Mouse (Mus musculus): ENCODE measurements around the gene Snd1. TPM values are rescaled to one million over a fixed set of nuclear protein-coding genes. Genes with fewer than 3 reads are reported as not detected.
A peak's percentile ranks its signal among the peaks of the same experiment; 100 is the strongest.

The Snd1 gene
- polyA plus RNA-seq, 1 experiment from 2014 or later: 70.5 TPM

DNA sequence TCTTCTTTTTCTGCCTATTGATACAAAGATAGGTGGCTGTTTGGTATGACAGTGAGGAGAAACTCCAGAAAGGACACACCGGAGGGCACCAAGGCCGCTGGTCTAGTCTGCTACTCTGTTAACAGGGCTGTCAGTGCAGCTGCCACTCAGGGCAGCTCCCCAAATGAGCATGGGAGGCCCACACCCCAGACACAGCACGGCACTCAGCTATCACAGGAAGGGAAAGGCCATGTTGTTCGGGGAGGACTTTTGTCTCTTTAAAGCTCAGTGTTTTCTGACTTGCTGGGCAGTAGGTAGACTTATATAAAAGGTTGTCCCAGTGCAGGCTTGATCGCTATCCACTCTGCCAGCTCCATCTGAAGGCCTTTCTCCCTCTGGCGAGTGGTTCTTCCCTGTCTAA lies 312.2 kb downstream of the Snd1 start:
- H3K27me3 ChIP-seq: no peaks in the 10 kb centered on the region
- H3K4me3 ChIP-seq: no peak overlapping the region
- no peaks in the 10 kb centered on the region for H3K9me3 ChIP-seq (replicated peaks)
- 54% methylated on average over 6 of the region's 6 CpGs for WGBS
- no peak overlapping the region for H3K9ac ChIP-seq
- no peak overlapping the region for H3K4me2 ChIP-seq
- no peak for ATAC-seq (replicated peaks; ENCODE audit: insufficient number of reproducible peaks, insufficient read depth, low FRiP score, low read depth)
- H3K27ac ChIP-seq: no peak overlapping the region
- H3K4me1 ChIP-seq (replicated peaks): peaks cover 44% of the 10 kb centered on the region
- no peaks in the 10 kb centered on the region for H3K36me3 ChIP-seq

DNA sequence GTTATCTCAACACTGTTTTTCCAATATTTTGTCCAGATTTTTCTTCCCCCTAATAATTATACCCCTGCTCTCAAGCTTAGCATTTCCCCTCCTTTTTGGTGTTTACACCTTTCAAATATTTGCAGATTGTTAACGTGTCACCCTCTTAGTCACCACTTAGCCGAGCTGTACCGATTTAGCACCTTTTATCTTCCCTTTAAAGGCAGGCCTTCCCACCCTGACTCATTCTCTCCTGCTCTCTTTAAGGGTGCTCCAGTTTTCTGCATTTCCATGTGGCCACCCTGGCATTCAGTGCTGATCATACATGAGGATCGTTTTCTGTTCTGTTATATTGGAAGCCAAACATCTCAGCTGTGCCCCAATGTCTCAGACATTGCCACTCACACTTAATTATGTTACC lies 314.7 kb downstream of the Snd1 start:
- no peak overlapping the region for H3K4me2 ChIP-seq
- peaks cover 32% of the 10 kb centered on the region for H3K4me1 ChIP-seq (replicated peaks)
- H3K9me3 ChIP-seq (replicated peaks): no peaks in the 10 kb centered on the region
- H3K36me3 ChIP-seq: no peaks in the 10 kb centered on the region
- H3K27ac ChIP-seq: no peak overlapping the region
- H3K9ac ChIP-seq: no peak overlapping the region
- H3K4me3 ChIP-seq: no peak overlapping the region
- no peaks in the 10 kb centered on the region for H3K27me3 ChIP-seq
- 40% methylated on average over 4 of the region's 4 CpGs for WGBS
- no peak for ATAC-seq (replicated peaks; ENCODE audit: insufficient number of reproducible peaks, insufficient read depth, low FRiP score, low read depth)

DNA sequence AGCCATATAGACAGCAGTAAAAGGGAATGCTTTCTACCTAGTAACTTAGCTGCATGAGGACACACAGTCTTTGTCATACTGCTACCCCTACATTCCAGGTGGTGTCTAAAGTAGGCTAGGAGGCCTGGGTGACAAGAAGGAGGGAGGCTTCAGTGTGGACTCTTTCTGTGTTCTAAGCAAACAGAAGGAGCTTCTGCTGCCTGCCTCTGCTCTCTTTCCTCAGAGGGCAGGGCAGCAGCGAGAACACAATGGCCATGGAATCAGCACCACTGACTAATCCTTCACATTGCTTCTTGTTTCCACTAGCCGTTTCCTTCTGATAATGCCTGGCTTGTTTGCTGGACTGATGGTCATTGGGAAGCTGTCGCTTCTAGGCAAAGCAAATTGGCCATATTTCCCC lies 316.2 kb downstream of the Snd1 start:
- Histone ChIP-seq H3K27me3 (no peaks in the 10 kb centered on the region), H3K9ac (no peak overlapping the region), H3K4me2 (no peak overlapping the region), H3K4me3 (no peak overlapping the region), H3K4me1 (replicated peaks) (peaks cover 32% of the 10 kb centered on the region), H3K27ac (peak overlapping the region; percentile 8; the same call in 1 of the 2 replicates), H3K36me3 (no peaks in the 10 kb centered on the region; the same call in 1 of the 2 replicates), H3K9me3 (replicated peaks) (no peaks in the 10 kb centered on the region)
- 48% methylated on average over 3 of the region's 3 CpGs for WGBS
- 0 out of 2 replicates have a peak, but pooled peaks have one; percentile 20 for ATAC-seq (replicated peaks; ENCODE audit: insufficient number of reproducible peaks, insufficient read depth, low FRiP score, low read depth)

DNA sequence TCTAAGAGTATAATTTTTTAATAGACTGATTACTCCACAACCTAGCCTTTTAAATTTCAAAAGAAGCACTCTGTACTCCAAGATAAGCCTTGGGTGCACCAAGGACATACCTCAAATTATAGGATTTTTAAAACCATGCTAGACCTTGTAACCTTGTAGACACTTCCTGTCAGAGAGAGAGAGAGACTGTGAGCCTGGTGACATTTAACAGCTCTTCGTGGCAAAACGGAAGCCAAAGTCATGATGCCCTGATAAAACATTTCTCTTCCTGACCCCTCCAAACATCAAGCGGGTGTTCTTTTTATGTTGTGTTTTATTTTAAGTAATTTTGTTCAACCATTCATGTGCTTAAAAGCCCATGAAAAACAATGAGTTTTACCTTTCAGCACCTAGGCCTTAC lies 316.9 kb downstream of the Snd1 start:
- Histone ChIP-seq H3K4me3 (no peak overlapping the region), H3K9ac (no peak overlapping the region), H3K36me3 (no peaks in the 10 kb centered on the region; the same call in 1 of the 2 replicates), H3K27ac (0 out of 2 replicates have a peak overlapping the region, but pooled peaks have one; percentile 8), H3K4me2 (no peak overlapping the region), H3K4me1 (replicated peaks) (peaks cover 32% of the 10 kb centered on the region), H3K27me3 (no peaks in the 10 kb centered on the region), H3K9me3 (replicated peaks) (no peaks in the 10 kb centered on the region)
- ATAC-seq (replicated peaks; ENCODE audit: insufficient number of reproducible peaks, insufficient read depth, low FRiP score, low read depth): no peak
- 60% methylated on average over 3 of the region's 3 CpGs for WGBS

DNA sequence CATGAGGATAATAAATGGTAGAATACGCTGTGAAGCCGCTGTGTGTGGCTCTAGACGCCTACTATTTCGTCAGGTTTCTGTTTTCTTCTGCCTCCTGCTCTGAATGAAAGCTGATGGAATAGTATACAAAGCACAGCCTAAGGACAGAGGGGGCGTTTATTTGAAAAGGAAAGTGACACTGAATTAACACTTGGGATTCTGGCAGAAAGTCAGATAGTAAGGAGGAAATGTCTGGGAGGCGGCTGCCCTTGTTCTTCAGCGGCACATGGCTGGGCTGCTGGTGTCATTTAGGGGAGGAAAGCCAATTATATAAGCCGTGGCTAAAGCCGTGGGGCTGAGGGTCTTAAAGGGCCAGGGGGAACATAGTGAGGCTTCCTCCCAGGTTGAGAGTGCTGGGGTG lies 320.4 kb downstream of the Snd1 start:
- Histone ChIP-seq H3K27ac (no peak overlapping the region), H3K4me1 (replicated peaks) (peaks cover 12% of the 10 kb centered on the region), H3K9me3 (replicated peaks) (no peaks in the 10 kb centered on the region), H3K4me2 (no peak overlapping the region), H3K9ac (no peak overlapping the region), H3K36me3 (no peaks in the 10 kb centered on the region; the same call in 1 of the 2 replicates), H3K27me3 (no peaks in the 10 kb centered on the region), H3K4me3 (no peak overlapping the region)
- WGBS: 46% methylated on average over 9 of the region's 9 CpGs
- ATAC-seq (replicated peaks; ENCODE audit: insufficient number of reproducible peaks, insufficient read depth, low FRiP score, low read depth): no peak

DNA sequence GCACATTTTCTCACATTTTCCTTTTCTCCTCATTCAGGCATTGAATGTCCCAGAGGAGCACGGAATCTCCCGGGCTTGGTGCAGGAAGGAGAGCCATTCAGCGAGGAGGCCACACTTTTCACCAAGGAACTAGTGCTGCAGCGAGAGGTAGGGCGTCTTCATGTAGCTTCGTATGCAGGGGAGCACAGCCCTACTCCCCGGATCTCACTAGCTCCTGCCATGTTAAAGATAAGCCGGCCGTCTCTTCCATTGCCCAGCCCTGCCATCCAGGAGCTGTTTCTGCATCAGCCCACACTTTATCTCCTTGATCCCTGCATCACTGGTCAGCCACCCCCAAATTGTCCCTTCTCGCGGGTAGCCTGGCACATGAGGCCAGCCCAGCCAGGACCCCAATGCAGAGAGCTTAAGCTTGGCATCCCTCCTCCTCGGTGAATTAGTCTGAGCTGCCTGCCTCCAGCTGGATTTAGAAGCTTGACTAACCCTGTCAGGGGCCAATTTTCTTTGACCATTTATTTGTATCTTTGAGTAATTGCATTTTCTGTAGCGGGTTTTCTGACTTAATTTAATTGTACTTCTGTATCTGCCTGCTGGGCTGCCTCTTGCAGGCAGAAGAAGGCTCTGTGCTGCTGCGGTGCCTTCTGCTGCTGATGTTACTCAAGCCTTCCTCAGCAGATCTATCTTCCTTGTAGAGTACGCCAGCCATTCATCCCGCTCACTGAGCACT lies 321.0 kb downstream of the Snd1 start:
- ATAC-seq (replicated peaks; ENCODE audit: insufficient number of reproducible peaks, insufficient read depth, low FRiP score, low read depth): no peak

DNA sequence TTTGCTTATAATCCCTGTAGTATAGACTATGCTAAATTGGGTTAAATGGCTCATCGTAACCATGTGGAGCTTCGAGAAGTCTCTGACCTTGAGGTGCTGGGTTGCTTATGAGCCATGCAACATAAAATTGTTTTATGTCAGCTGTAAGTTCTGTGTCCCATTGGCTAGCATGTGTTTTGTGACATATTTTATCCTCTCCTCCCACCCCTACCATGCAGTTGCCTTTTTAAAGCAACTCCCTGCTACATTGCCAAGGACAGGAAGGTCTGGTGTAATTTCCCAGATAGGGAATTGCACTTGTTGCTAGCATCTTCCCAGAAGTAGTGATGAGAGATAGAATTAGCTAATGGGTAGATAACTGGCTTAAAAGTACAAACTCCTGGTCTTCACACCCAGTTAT lies 324.9 kb downstream of the Snd1 start:
- 90% methylated on average over 2 of the region's 2 CpGs for WGBS
- no peak overlapping the region for H3K9ac ChIP-seq
- ATAC-seq (replicated peaks; ENCODE audit: insufficient number of reproducible peaks, insufficient read depth, low FRiP score, low read depth): no peak

More for the DNA sequence above, 321.0 kb downstream of the Snd1 start:
- no peak overlapping the region for H3K9ac ChIP-seq
- H3K4me3 ChIP-seq: no peak overlapping the region
- peaks cover 7% of the 10 kb centered on the region for H3K4me1 ChIP-seq (replicated peaks)
- H3K27me3 ChIP-seq: no peaks in the 10 kb centered on the region
- H3K27ac ChIP-seq: no peak overlapping the region
- H3K9me3 ChIP-seq (replicated peaks): no peaks in the 10 kb centered on the region
- 74% methylated on average over 16 of the region's 16 CpGs for WGBS
- H3K4me2 ChIP-seq: no peak overlapping the region
- H3K36me3 ChIP-seq: no peaks in the 10 kb centered on the region; the same call in 1 of the 2 replicates

DNA sequence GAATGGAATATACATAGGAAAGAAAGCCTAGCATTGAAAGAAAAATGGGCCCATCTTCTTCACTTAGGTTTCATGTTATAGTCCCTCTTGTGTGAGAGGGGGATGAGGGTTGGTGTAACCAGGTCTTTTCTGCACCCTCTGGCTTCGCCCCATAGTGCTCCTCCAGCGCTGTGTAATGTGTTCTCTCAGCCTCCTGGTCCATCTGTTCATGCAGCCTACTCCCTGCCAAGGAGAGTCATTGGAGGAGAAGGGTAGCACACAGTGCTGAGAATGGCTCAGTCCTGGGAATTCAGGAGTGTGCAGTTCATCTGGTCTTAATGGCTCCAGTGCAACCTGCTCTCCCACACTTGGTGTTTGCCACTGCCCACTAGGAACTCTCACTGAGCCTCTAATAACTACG lies 326.0 kb downstream of the Snd1 start:
- no peaks in the 10 kb centered on the region for H3K9me3 ChIP-seq (replicated peaks)
- ATAC-seq (replicated peaks; ENCODE audit: insufficient number of reproducible peaks, insufficient read depth, low FRiP score, low read depth): no peak
- no peaks in the 10 kb centered on the region; the same call in 1 of the 2 replicates for H3K36me3 ChIP-seq
- 85% methylated on average over 3 of the region's 3 CpGs for WGBS
- H3K4me3 ChIP-seq: no peak overlapping the region
- no peaks in the 10 kb centered on the region for H3K4me1 ChIP-seq (replicated peaks)
- H3K27me3 ChIP-seq: no peaks in the 10 kb centered on the region
- no peak overlapping the region for H3K27ac ChIP-seq
- H3K4me2 ChIP-seq: no peak overlapping the region
- H3K9ac ChIP-seq: no peak overlapping the region

More for the DNA sequence above, 324.9 kb downstream of the Snd1 start:
- H3K4me2 ChIP-seq: no peak overlapping the region
- H3K4me3 ChIP-seq: no peak overlapping the region
- no peaks in the 10 kb centered on the region; the same call in 1 of the 2 replicates for H3K36me3 ChIP-seq
- no peak overlapping the region for H3K27ac ChIP-seq
- H3K27me3 ChIP-seq: no peaks in the 10 kb centered on the region
- peaks cover 7% of the 10 kb centered on the region for H3K4me1 ChIP-seq (replicated peaks)
- no peaks in the 10 kb centered on the region for H3K9me3 ChIP-seq (replicated peaks)

DNA sequence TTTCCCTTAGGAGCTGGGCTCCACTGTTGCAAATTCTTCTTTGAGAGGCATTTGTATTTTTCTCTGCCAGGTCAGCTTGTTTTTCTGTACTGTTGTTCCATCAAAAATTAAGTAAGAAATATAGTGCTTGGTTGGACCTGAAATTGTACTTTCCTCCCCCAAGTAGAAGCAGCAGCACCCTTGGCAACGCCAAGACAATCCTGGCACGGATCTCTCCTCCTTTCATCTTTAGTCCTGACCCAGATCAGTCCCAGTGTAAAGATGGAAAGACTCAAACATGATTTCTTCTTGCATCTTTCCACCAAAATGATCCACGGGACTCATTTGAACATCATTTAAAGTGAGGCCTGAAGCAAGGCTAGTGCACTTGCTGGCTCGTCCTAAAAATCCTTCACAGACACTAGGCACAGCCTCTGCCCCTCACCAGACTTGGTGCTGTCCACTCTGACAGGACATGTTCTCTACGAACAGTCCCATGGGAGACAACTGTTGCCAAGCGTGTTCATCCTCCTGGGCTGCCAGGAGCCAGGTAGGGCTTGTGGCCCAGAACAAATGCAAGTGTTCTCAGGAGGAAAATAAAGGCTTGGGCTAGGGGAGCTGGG lies 328.8 kb downstream of the Snd1 start:
- no peaks in the 10 kb centered on the region for H3K4me1 ChIP-seq (replicated peaks)
- H3K4me2 ChIP-seq: no peak overlapping the region
- no peak overlapping the region for H3K4me3 ChIP-seq
- H3K27ac ChIP-seq: no peak overlapping the region
- no peaks in the 10 kb centered on the region for H3K9me3 ChIP-seq (replicated peaks)
- ATAC-seq (replicated peaks; ENCODE audit: insufficient number of reproducible peaks, insufficient read depth, low FRiP score, low read depth): no peak
- WGBS: 88% methylated on average over 6 of the region's 6 CpGs
- no peaks in the 10 kb centered on the region for H3K36me3 ChIP-seq
- H3K9ac ChIP-seq: no peak overlapping the region
- H3K27me3 ChIP-seq: no peaks in the 10 kb centered on the region

DNA sequence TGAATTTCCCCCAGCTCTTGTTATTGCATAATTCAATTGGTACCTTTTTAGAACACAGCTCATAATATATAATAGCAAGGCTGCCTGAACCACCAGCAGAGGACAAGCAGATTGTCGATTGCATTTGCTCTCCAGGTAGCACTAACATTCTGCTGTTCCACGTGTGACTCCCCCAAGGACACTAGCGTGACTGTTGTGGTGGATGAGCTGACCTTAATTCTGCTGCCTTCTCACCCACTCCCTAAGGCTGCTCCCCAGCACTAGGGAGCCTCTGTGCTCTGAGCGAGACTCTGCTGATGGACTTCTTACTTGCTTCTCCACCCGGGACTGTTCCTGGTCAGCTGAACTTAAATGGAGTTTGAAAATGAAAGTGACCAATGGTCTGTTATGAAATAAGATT lies 329.8 kb downstream of the Snd1 start:
- H3K9ac ChIP-seq: no peak overlapping the region
- no peaks in the 10 kb centered on the region for H3K27me3 ChIP-seq
- H3K4me2 ChIP-seq: no peak overlapping the region
- no peak overlapping the region for H3K27ac ChIP-seq
- no peaks in the 10 kb centered on the region for H3K9me3 ChIP-seq (replicated peaks)
- no peaks in the 10 kb centered on the region for H3K4me1 ChIP-seq (replicated peaks)
- no peaks in the 10 kb centered on the region for H3K36me3 ChIP-seq
- H3K4me3 ChIP-seq: no peak overlapping the region
- ATAC-seq (replicated peaks; ENCODE audit: insufficient number of reproducible peaks, insufficient read depth, low FRiP score, low read depth): no peak
- 84% methylated on average over 5 of the region's 5 CpGs for WGBS

DNA sequence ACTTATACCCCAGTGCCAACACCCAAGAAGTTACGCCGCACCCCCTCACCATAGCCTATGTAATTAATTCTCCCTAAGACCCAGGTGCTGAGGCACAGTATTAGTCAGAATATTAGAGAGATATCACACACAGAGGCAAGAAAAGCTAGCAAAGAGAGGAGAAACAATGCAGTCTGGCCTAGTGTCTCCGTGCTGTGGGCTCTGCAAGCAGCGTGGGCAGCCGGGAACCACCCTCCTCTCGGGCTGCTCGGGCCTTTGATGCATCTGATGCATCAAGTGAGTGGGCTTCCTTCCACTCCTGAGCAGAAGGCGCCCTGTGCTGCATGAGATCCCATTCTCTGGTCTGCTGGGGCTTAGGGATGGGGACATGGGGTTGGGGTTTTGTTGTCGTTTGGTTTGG lies 338.1 kb downstream of the Snd1 start:
- Histone ChIP-seq H3K27me3 (no peaks in the 10 kb centered on the region), H3K4me2 (no peak overlapping the region), H3K36me3 (no peaks in the 10 kb centered on the region), H3K9ac (no peak overlapping the region), H3K27ac (no peak overlapping the region), H3K4me1 (replicated peaks) (peaks cover 35% of the 10 kb centered on the region), H3K9me3 (replicated peaks) (no peaks in the 10 kb centered on the region), H3K4me3 (no peak overlapping the region)
- 85% methylated on average over 9 of the region's 9 CpGs for WGBS
- no peak for ATAC-seq (replicated peaks; ENCODE audit: insufficient number of reproducible peaks, insufficient read depth, low FRiP score, low read depth)

DNA sequence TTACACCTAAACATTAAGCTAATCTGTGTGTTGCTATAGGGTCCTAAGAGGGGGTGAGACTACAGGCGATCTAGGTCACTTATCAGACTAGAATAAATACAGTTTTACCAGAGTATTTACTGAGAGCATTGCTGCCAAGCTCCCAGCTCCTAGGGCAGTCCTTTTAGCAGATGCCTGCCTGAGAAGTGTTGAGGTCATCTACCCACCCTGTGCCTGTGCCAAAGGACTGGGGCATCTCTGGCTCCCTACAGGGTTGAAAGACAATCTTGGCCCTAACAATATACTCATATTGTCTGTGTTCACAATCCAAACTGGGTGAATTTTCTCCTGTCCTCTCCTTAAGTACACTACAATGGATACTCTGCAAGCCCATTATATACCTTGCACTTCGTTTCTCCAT lies 340.0 kb downstream of the Snd1 start:
- no peak overlapping the region for H3K9ac ChIP-seq
- peaks cover 39% of the 10 kb centered on the region for H3K4me1 ChIP-seq (replicated peaks)
- H3K4me2 ChIP-seq: no peak overlapping the region
- H3K4me3 ChIP-seq: no peak overlapping the region
- no peak overlapping the region for H3K27ac ChIP-seq
- H3K9me3 ChIP-seq (replicated peaks): no peaks in the 10 kb centered on the region
- no peaks in the 10 kb centered on the region for H3K36me3 ChIP-seq
- no peak for ATAC-seq (replicated peaks; ENCODE audit: insufficient number of reproducible peaks, insufficient read depth, low FRiP score, low read depth)
- no peaks in the 10 kb centered on the region for H3K27me3 ChIP-seq
- WGBS: 77% methylated on average over 2 of the region's 2 CpGs
